Mouse (Mus musculus) liver, adult (tissue): ENCODE data around the gene Tbc1d22b.

Experiments
- GATA4 ChIP-seq: IDR thresholded peaks from 2 replicates; pipeline ENCODE4 v1.6.1; 2014; ENCODE audit warnings: mild to moderate bottlenecking, low read length; ENCODE audit not compliant: insufficient replicate concordance

The Tbc1d22b gene

GRCm38 (mm10) chr17:29568435-29568834 lies 18.9 kb downstream of the Tbc1d22b start:
- no peak for TF ChIP-seq GATA4

- TF ChIP-seq GATA4 = no peak
Observed at GRCm38 (mm10) chr17:29569831-29570230, 20.2 kb downstream of the Tbc1d22b start.

- TF ChIP-seq GATA4 = no peak
Observed at GRCm38 (mm10) chr17:29579579-29580126, 30.1 kb downstream of the Tbc1d22b start.

- no peak for TF ChIP-seq GATA4
Observed at GRCm38 (mm10) chr17:29583569-29583968, 34.0 kb downstream of the Tbc1d22b start.

- no peak for TF ChIP-seq GATA4
Observed at GRCm38 (mm10) chr17:29584306-29584705, 34.7 kb downstream of the Tbc1d22b start.

GRCm38 (mm10) chr17:29584737-29585136 lies 35.2 kb downstream of the Tbc1d22b start:
- TF ChIP-seq GATA4 = no peak

- no peak for TF ChIP-seq GATA4
Observed at GRCm38 (mm10) chr17:29585446-29585845, 35.9 kb downstream of the Tbc1d22b start.

- TF ChIP-seq GATA4 = no peak
Observed at GRCm38 (mm10) chr17:29586921-29587320, 37.3 kb downstream of the Tbc1d22b start.

GRCm38 (mm10) chr17:29589221-29589898 lies 39.8 kb downstream of the Tbc1d22b start:
- TF ChIP-seq GATA4 = no peak

GRCm38 (mm10) chr17:29595891-29596770 lies 46.5 kb downstream of the Tbc1d22b start:
- TF ChIP-seq GATA4 = no peak

- no peak for TF ChIP-seq GATA4
Observed at GRCm38 (mm10) chr17:29596771-29597132, 47.2 kb downstream of the Tbc1d22b start.

- no peak for TF ChIP-seq GATA4
Observed at GRCm38 (mm10) chr17:29599051-29599450, 49.5 kb downstream of the Tbc1d22b start.

GRCm38 (mm10) chr17:29599537-29599936 lies 50.0 kb downstream of the Tbc1d22b start:
- no peak for TF ChIP-seq GATA4

- TF ChIP-seq GATA4 = no peak
Observed at GRCm38 (mm10) chr17:29601391-29601790, 51.8 kb downstream of the Tbc1d22b start.

GRCm38 (mm10) chr17:29603283-29603682 lies 53.7 kb downstream of the Tbc1d22b start:
- TF ChIP-seq GATA4 = no peak
